Mouse (Mus musculus): ENCODE results near the gene Cerk. TPM values are rescaled to one million over a fixed set of nuclear protein-coding genes. Genes with fewer than 3 reads are reported as not detected.
"Not testable (repeated sequence)": the region's sequence is repeated elsewhere in the genome, so short reads cannot be mapped to it uniquely, and the experiment has no call there.

Gene Cerk
- polyA plus RNA-seq, 1 experiment: 42.5 TPM

DNA sequence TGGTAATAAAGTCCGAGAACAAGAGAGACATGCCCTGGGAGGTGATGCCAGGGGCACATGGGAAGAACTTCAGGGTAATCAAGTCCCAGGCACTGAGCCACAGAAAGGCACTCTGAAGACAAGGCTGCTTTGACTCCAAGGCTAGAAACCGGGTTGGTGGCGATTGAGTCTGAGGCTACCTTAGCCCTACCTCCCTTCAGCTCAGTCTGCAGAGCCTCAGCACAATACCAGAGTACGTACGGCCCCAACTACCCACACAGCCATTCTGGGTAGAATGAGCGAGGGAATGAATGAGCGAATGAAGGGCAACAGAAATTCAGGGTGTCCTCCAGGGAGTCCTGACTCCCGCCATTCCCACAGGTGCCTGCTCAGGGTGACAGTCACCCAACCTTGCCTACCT lies 2.5 kb downstream of the Cerk start:
- peak overlapping the region; percentile 16 for H3K4me3 ChIP-seq (replicated peaks; ENCODE audit: control insufficient read depth, low read depth, low read length)
- 73% methylated on average over 8 of the region's 8 CpGs for WGBS
- H3K4me1 ChIP-seq (ENCODE audit: control insufficient read depth, insufficient read depth, low read length): peaks cover 4% of the 10 kb centered on the region; the same call in 1 of the 2 replicates
- H3K27ac ChIP-seq (ENCODE audit: control insufficient read depth, insufficient read depth, low read depth, low read length, poor library complexity): peak overlapping the region; percentile 97
- TF ChIP-seq POLR2A (IDR thresholded peaks at IDR 0.05; ENCODE audit: borderline replicate concordance, control insufficient read depth, low read depth, low read length) (no peak), CTCF (IDR thresholded peaks at IDR 0.05; ENCODE audit: control insufficient read depth, insufficient read depth, low read length) (no peak)

DNA sequence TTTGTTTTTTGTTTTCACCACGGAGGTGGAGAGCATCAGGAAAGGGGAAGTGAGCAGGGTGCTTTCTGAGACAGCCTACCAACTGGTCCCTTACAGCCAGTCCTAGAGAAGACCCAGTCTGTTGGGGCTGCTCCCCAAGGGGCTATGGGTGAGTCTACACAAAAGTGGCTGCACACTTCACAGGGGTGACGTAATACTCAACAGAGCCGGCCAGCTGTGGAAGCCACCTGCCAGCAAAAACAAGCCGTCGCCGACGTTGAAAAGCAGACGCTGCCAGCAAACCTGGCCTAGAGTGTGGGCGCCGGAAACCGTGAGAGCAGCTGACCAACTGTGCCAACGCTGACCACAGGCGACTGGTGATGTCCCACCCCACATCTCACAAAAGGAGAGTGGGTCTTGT lies 3.3 kb downstream of the Cerk start:
- Histone ChIP-seq H3K4me1 (ENCODE audit: control insufficient read depth, insufficient read depth, low read length) (peaks cover 3% of the 10 kb centered on the region; the same call in 1 of the 2 replicates), H3K27ac (ENCODE audit: control insufficient read depth, insufficient read depth, low read depth, low read length, poor library complexity) (peak overlapping the region; percentile 97)

DNA sequence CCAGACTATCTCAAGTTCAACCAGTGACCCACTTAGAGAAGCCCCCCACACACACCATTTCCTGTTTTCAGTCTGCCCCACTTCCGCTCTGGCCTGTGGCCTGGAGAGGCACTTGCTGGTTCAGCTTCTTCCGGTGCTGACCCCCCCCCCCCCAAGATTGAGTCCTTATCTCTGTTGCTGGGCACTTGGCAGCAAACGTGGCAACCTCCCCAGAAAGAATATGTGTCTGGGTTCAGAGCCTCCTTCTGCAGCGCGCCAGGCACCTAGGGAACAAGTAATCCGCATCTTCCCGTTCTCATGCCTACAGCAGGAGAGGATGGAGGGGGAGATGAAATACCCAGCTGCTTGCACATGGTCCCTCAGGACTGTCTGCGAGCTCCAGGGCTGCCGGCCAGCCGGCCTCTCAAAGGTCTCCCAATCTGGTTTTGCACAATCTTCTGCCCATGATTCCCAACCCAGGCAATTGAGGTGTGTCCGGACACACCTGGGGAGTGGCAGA lies 4.0 kb downstream of the Cerk start:
- H3K4me1 ChIP-seq (ENCODE audit: control insufficient read depth, insufficient read depth, low read length): peaks cover 3% of the 10 kb centered on the region; the same call in 1 of the 2 replicates
- peak overlapping the region; percentile 97 for H3K27ac ChIP-seq (ENCODE audit: control insufficient read depth, insufficient read depth, low read depth, low read length, poor library complexity)
- peak overlapping the region; percentile 50 for H3K4me3 ChIP-seq (replicated peaks; ENCODE audit: control insufficient read depth, low read depth, low read length)
- TF ChIP-seq POLR2A (IDR thresholded peaks at IDR 0.05; ENCODE audit: borderline replicate concordance, control insufficient read depth, low read depth, low read length): no peak
- no peak for TF ChIP-seq CTCF (IDR thresholded peaks at IDR 0.05; ENCODE audit: control insufficient read depth, insufficient read depth, low read length)
- under 1% methylated on average over 11 of the region's 11 CpGs for WGBS

More for the DNA sequence above, 3.3 kb downstream of the Cerk start:
- peak overlapping the region; percentile 53 for H3K4me3 ChIP-seq (replicated peaks; ENCODE audit: control insufficient read depth, low read depth, low read length)
- TF ChIP-seq POLR2A (IDR thresholded peaks at IDR 0.05; ENCODE audit: borderline replicate concordance, control insufficient read depth, low read depth, low read length) (peak; percentile 84), CTCF (IDR thresholded peaks at IDR 0.05; ENCODE audit: control insufficient read depth, insufficient read depth, low read length) (no peak)
- WGBS: under 1% methylated on average over 13 of the region's 13 CpGs

DNA sequence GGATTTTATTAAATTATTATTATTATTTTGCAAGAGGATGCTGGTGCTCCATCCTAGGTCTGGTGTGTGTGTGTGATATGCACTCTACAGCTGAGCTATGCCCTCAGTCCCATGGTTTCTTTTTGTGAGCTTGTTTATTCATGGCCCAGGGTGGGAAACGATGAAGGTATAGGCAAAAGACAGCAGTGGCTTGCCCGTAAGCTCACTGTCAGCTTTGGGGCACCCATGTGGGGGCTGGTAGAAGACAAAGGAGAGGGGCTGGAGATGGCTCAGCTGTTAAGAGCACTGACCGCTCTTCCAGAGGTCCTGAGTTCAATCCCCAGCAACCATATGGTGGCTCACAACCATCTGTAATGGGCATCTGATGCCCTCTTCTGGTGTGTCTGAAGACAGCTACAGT lies 4.6 kb downstream of the Cerk start:
- WGBS: 86% methylated on average over 3 of the region's 3 CpGs
- H3K4me1 ChIP-seq (ENCODE audit: control insufficient read depth, insufficient read depth, low read length); H3K4me3 ChIP-seq (replicated peaks; ENCODE audit: control insufficient read depth, low read depth, low read length): not testable (repeated sequence)
- peak overlapping the region; percentile 2; the same call in 1 of the 2 replicates for H3K27ac ChIP-seq (ENCODE audit: control insufficient read depth, insufficient read depth, low read depth, low read length, poor library complexity)

DNA sequence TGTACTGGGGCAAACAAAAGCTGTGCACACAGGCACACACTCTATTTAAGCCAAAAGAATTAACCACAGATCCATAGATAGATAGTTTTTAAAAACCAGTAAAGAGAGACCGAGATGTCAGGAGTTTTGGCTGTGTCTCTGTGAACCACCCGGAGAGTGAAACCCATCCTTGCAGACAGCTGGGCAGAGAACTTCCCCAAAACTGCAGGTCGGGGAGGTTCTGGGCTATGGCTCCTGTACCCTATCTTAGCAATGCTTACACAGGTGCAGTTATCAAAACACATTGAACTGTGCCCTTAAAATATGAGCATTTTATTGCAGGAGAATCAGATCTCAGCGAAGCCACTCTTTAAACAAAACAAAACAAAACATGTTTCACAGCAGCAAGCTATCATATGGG lies 5.5 kb downstream of the Cerk start:
- no peak overlapping the region; the same call in 1 of the 2 replicates for H3K27ac ChIP-seq (ENCODE audit: control insufficient read depth, insufficient read depth, low read depth, low read length, poor library complexity)
- 13% methylated on average over 4 of the region's 4 CpGs for WGBS

DNA sequence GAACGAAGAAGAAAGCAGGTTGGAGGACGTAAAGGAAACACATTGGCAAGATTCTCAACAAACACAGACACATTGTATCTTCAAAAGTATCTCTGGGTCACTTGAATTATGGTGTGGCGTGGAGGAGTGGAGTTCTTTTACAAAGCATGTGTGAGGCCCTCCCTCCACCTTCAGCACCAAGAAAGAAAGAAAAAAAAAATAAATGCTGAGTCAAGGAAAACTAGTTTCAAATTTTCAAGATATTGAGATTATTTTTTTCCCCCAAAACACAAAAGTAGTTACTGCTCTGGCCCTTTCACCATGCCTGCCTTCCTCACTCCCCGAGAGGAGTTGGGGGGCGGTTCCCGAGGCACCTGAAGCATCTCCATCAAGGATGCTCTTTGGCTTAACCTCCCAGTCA lies 7.3 kb downstream of the Cerk start:
- 82% methylated on average over 6 of the region's 6 CpGs for WGBS
- TF ChIP-seq POLR2A (IDR thresholded peaks at IDR 0.05; ENCODE audit: borderline replicate concordance, control insufficient read depth, low read depth, low read length): no peak
- TF ChIP-seq CTCF (IDR thresholded peaks at IDR 0.05; ENCODE audit: control insufficient read depth, insufficient read depth, low read length): no peak
- Histone ChIP-seq H3K4me3 (replicated peaks; ENCODE audit: control insufficient read depth, low read depth, low read length) (no peak overlapping the region), H3K4me1 (ENCODE audit: control insufficient read depth, insufficient read depth, low read length) (peaks cover 3% of the 10 kb centered on the region; the same call in 1 of the 2 replicates), H3K27ac (ENCODE audit: control insufficient read depth, insufficient read depth, low read depth, low read length, poor library complexity) (no peak overlapping the region)

More for the DNA sequence above, 5.5 kb downstream of the Cerk start:
- TF ChIP-seq POLR2A (IDR thresholded peaks at IDR 0.05; ENCODE audit: borderline replicate concordance, control insufficient read depth, low read depth, low read length) (no peak), CTCF (IDR thresholded peaks at IDR 0.05; ENCODE audit: control insufficient read depth, insufficient read depth, low read length) (no peak)
- Histone ChIP-seq H3K4me1 (ENCODE audit: control insufficient read depth, insufficient read depth, low read length) (peaks cover 3% of the 10 kb centered on the region; the same call in 1 of the 2 replicates), H3K4me3 (replicated peaks; ENCODE audit: control insufficient read depth, low read depth, low read length) (no peak overlapping the region)

DNA sequence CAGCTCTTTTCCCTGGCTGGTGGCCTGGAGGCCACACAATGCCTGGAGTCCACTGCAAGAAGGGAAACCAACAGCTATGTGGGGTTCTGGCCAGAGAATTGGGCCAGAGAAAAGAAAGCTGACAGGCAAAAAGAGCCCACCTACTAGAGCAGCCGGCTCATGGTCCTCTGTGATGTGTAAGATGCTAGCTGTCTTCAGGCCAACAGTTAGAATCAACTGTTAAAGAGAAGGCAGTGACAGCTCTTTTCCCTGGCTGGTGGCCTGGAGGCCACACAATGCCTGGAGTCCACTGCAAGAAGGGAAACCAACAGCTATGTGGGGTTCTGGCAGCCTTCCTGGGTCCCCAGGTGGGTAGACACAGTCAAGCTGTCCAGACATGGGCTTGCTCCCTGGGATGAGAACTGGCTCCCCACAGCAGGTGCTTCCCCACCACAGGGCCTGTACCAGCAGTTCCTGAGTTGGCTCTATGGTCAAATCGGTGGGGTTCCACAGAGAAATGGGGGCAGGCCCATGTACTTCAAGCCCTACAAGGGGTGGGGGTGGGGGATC lies 8.2 kb downstream of the Cerk start:
- WGBS: 31% methylated on average over 2 of the region's 2 CpGs
- H3K4me3 ChIP-seq (replicated peaks; ENCODE audit: control insufficient read depth, low read depth, low read length); H3K4me1 ChIP-seq (ENCODE audit: control insufficient read depth, insufficient read depth, low read length); H3K27ac ChIP-seq (ENCODE audit: control insufficient read depth, insufficient read depth, low read depth, low read length, poor library complexity): not testable (repeated sequence)

DNA sequence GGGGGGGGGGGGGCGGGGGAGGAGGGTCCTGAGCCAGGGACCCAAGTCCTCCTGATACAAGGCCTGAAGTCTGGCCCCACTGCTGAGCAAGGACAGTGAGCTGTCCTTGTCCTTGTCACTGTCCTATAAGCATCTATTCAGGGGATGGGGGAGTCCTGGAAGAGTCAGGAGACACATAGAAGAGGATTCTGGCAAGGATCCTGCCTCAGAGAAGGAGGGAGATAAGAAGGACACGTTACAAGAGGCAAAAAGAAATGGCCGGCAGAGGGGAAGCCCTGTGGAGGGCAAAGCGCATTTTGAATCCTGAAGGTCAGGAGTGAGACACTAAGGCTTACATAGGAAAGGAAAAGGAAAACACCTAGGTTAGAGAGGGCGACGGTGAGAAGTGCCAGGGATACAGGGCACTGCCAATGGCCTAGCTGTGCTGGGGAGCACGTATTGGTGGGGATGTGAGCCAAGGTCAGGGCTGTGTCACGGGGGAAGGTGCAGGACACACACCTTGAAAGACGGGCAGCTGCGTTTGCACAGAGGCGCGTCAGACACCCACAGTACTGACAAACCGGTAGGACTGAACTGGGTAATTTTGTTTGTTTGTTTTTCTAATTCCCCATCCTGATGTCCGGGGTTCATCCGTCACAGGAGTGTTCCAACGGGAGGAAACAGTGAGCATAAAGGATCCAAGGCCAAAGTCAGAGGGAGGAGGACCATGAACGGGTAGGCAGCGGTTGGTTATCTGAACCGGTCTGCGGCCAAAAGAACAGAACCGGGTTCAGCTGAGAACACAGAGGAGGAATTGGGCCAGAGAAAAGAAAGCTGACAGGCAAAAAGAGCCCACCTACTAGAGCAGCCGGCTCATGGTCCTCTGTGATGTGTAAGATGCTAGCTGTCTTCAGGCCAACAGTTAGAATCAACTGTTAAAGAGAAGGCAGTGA lies 8.9 kb downstream of the Cerk start:
- H3K4me1 ChIP-seq (ENCODE audit: control insufficient read depth, insufficient read depth, low read length): no peaks in the 10 kb centered on the region; the same call in 1 of the 2 replicates
- WGBS: 85% methylated on average over 22 of the region's 22 CpGs
- no peak overlapping the region for H3K27ac ChIP-seq (ENCODE audit: control insufficient read depth, insufficient read depth, low read depth, low read length, poor library complexity)
- no peak overlapping the region for H3K4me3 ChIP-seq (replicated peaks; ENCODE audit: control insufficient read depth, low read depth, low read length)
- TF ChIP-seq POLR2A (IDR thresholded peaks at IDR 0.05; ENCODE audit: borderline replicate concordance, control insufficient read depth, low read depth, low read length) (no peak), CTCF (IDR thresholded peaks at IDR 0.05; ENCODE audit: control insufficient read depth, insufficient read depth, low read length) (no peak)

Data from bone marrow, adult 2 months (tissue).